Mouse (Mus musculus) lung, adult 2 months (tissue): Measurements from ENCODE around the gene Ypel2.

Experiments used
- CTCF ChIP-seq: fragments of 200-500 bp; IDR thresholded peaks from 2 replicates; pipeline ENCODE4 v1.5.1; 2011; ENCODE audit warnings: mild to moderate bottlenecking, low read length, control low read depth; ENCODE audit not compliant: insufficient read depth
- POLR2A ChIP-seq: fragments of 200-500 bp; IDR thresholded peaks from 2 replicates; pipeline ENCODE4 v1.6.1; 2011; ENCODE audit warnings: low read depth, mild to moderate bottlenecking, control low read depth, low read length, borderline replicate concordance; ENCODE audit errors: extremely low read depth

DNA sequence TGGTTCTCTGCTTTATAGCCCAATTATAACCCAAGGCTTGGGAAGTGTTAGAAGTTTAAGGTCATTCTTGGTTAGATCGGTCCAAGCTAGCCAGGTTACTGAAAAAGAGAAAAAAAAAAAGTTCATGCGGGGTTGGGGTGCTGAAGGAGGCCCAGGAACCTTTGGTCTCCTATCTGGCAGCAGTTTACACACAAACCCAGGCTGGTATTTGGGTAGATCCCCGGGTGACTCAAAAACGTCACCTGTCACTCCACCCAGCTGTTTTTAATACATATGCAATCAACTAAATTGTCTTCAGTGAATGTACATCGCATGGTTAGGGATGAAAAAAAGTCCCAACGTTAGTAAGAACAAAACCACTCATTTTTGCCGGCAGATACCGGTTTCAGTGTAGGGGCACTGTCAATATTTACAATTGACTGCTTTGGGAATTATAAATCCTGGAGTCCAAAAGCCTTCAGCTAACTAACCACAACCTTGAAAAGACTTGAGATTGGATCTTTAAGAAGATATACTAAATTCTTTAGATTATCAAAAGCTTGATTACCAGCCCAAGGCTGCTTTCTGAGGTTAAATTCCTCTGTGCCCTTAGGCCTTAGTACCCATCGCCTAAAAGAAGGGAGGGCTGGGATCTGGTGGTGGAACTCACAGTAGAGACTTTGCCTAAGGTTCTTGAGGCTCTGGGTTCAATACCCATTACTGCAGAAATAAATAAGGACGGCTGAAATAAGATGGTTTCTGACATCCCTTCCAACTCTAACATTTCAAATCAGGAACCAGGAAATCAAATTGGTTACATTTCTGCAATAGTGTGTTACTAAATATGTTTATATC, 1.5 kb upstream of the Ypel2 start:
- TF ChIP-seq POLR2A = no peak
- TF ChIP-seq CTCF = no peak
